Mouse (Mus musculus): ENCODE measurements around the gene Vdr.

DNA sequence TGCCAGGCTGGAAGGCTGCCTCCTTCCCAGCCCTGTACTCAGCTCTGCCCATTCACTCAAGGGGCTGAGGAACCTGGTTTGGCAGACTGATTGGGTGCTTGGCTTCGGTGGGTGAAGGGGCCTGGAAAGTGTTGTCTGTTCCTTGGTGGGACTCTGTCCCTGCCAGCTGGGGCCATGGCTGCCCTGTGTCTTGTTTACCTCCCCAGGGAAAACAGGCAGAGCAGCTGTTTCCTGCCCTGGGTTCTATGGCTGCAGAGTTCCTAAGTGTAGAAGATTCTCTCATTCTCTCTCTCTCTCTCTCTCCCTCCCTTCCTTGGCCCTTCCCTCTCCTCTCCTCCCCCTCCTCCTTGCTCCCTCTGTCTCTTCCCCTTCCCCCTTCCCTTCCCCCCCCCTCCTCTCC, 44.9 kb upstream of the Vdr start:
- TF ChIP-seq GATA1 (IDR thresholded peaks at IDR 0.05; ENCODE audit: borderline replicate concordance, low read length) (no peak), FLI1 (IDR thresholded peaks at IDR 0.05; ENCODE audit: low read length) (no peak)

Measured in megakaryocyte, embryonic 14.5 days (primary cell).